Mouse (Mus musculus) left cerebral cortex, postnatal 10 days (tissue): ENCODE data around the gene Mars2. TPM values are rescaled to one million over a fixed set of nuclear protein-coding genes. Genes with fewer than 3 reads are reported as not detected.
A peak's percentile ranks its signal among the peaks of the same experiment; 100 is the strongest.

ENCODE experiments used
- DNase-seq, 2 experiments: peaks; one replicate each; pipeline ENCODE4 v3.0.0; 2021 to 2022; ENCODE audit warnings: low spot score in 2 of 2, mixed read lengths in 1 of 2; ENCODE audit errors: extremely low spot score in 1 of 2
- intact Hi-C: fragments of 180-260 bp; cut with DNase I; formaldehyde crosslinking; loops from one replicate; pipeline ENCODE4 v1.15.1; 2025
- total RNA-seq, 2 experiments: library from RNA; stranded (reverse); gene quantifications; 2 replicates each; pipeline ENCODE4 v1.2.3; 2021

The Mars2 gene
- total RNA-seq = 10 to 100 TPM; 12.6 to 13.6 TPM

DNA sequence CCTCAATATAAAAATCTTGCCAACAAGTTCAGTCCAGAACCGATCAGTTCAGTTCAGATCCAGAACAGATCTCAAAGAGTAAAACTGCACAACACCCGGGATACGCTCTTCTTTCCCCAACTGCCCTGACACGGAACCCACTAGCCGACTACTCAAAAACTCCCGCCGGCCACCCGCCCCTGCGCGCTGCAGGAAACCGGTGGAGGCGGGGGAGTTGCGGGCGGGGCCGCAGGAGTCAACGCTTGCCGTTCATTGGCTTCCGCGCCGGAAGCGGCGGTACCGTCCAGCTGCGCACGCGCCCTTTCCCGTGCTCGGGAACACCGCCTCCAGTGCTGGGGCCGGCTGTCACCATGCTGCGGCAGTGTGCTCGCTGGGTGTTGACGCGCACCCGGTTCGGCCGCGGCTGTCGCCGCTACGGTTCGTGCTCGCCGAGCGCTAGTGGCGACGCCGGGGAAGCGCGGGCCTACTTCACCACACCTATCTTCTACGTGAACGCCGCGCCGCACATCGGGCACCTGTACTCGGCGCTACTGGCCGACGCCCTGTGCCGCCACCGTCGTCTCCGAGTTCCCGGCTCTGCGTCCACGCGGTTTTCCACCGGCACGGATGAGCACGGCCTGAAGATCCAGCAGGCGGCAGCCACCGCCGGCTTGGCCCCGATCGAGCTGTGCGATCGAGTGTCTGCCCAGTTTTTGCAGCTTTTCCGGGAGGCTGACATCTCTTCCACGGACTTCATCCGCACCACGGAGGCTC is at the start of gene Mars2:
Gene Mars2 (plus strand): TSS at position 288 of the 753 bp plus-strand sequence.
- intact Hi-C loops = loop anchor here (2.0 to 10.0 kb wide), 2 partner anchors 78 to 152 kb away; partner anchors contain the start of genes Hspd1 and Hspe1
- peak; percentile 93 to 99 for DNase-seq

DNA sequence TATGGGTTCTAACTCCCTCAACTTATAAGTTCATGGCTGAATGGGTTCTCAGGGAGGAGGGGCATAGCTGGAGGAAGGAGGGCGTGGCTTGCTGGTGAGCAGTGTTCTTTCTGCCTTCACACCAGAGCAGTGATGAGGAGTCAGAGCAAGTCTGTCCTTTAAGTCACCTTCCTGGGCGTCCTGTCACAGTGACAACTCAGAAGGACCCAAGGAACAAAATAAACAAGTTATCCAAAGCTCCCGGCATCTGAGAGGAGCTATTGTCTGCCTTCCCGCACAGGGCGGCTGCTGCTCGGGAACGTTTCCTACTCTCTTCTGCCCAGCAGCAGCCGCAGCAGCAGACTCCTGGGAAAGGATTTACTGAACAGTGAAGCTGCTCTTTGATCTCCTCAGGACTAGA is 45.0 kb upstream of the Mars2 start:
- DNase-seq = no peak
- intact Hi-C loops = no loop called here

DNA sequence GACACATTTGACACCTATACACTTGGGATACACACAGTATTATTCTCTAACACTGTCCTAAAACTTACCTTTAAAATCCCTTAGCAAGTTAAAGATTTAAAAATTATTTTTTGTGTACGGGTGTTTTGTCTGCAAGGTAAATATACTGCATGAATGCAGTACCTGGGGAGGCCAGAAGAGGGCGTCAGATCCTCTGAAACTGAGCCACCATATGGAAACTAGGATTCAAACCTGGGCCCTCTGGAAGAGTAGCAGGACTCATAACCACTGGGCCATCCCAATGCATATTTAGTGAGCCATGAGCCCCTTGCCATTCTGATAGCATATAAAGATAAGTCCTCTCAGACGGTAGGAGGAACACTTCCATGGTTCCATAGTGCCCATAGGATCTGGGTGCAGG is 44.2 kb upstream of the Mars2 start:
- intact Hi-C loops = no loop called here
- no peak for DNase-seq

GRCm38 (mm10) chr1:55193316-55193715 is 43.7 kb upstream of the Mars2 start:
- DNase-seq = peak in 1 of 2 experiments; percentile 86
- intact Hi-C loops = no loop called here

GRCm38 (mm10) chr1:55194064-55194915 is 42.7 kb upstream of the Mars2 start:
- DNase-seq = no peak

GRCm38 (mm10) chr1:55195021-55195420 is 42.0 kb upstream of the Mars2 start:
- intact Hi-C loops = no loop called here
- DNase-seq = no peak

More at GRCm38 (mm10) chr1:55194064-55194915, 42.7 kb upstream of the Mars2 start:
- intact Hi-C loops = no loop called here

- intact Hi-C loops = no loop called here
- no peak for DNase-seq
Measured at GRCm38 (mm10) chr1:55196327-55197003, 40.5 kb upstream of the Mars2 start.

- intact Hi-C loops = no loop called here
- no peak for DNase-seq
Measured at GRCm38 (mm10) chr1:55198719-55199118, 38.3 kb upstream of the Mars2 start.

GRCm38 (mm10) chr1:55201850-55202752 is 34.9 kb upstream of the Mars2 start:
- intact Hi-C loops = no loop called here

DNA sequence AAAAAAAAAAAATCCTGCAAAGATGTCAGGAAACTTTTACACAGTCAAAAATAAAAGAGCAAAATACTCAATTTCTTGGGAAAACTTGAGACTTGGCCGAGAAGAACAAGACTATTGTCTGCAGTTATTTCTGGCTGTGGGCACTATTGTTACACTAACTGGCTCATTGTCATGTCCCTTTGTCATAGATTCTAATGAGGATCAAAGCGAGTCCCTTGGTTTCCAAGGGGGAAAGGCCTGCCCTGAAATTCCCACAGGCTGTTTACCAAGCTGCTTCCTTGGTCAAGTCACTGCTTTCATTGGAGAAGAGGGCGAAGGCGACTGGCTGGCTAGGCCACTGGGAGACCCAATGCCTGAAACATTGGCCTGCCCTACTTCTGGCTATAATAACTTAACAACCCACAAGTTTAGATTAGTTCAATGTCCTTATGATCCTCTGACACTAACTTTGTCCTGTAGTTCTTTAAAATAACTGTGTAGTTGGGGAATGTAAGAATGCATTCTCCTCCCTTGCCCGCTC is 31.1 kb upstream of the Mars2 start:
- no peak for DNase-seq

More at GRCm38 (mm10) chr1:55201850-55202752, 34.9 kb upstream of the Mars2 start:
- peak; percentile 52 to 71 for DNase-seq

DNA sequence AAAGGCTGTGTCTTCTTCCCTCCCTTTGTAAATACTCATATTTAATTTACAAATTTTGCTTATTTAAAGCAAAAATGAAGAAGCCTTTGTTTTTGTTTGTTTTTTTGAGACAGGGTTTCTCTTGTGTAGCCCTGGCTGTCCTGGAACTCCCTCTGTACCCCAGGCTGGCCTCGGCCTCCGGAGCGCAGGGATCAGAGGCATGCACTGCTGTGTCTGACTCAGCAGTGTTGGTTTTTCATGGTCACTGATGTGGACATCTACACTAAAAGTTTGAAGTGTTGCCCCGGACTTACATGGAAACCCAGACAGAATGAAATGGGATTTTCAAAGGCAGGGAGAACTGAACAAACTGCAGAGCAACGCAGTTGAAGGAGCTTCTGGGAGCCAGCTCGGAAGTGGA is 29.4 kb upstream of the Mars2 start:
- DNase-seq = no peak
- intact Hi-C loops = no loop called here

More for the DNA sequence above, 31.1 kb upstream of the Mars2 start:
- intact Hi-C loops = no loop called here

- DNase-seq = no peak
- intact Hi-C loops = no loop called here
Measured at GRCm38 (mm10) chr1:55208500-55209140, 28.4 kb upstream of the Mars2 start.

- DNase-seq = no peak
- intact Hi-C loops = no loop called here
Measured at GRCm38 (mm10) chr1:55210202-55210965, 26.6 kb upstream of the Mars2 start.

GRCm38 (mm10) chr1:55211081-55211480 is 25.9 kb upstream of the Mars2 start:
- intact Hi-C loops = no loop called here
- no peak for DNase-seq

DNA sequence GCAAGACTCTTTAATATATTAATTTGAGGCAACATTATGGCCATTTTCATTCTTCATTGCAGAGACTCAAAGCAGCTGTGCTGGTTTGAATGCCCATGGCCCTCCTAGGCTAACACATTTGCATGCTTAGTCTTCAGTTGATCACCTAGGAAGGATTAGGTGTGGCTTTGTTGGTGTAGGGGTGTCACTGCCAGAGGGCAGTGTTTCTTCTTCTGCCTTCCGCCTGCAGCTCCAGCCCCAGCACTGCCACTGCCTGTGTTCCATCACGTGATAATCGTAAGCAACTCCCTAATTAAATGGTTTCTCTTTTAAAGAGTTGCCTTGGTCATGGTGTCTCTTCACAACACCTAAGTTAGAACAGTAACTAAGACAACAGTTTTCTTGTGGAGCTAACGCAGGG is 24.2 kb upstream of the Mars2 start:
- DNase-seq = no peak
- intact Hi-C loops = no loop called here

GRCm38 (mm10) chr1:55213475-55213874 is 23.5 kb upstream of the Mars2 start:
- intact Hi-C loops = no loop called here

DNA sequence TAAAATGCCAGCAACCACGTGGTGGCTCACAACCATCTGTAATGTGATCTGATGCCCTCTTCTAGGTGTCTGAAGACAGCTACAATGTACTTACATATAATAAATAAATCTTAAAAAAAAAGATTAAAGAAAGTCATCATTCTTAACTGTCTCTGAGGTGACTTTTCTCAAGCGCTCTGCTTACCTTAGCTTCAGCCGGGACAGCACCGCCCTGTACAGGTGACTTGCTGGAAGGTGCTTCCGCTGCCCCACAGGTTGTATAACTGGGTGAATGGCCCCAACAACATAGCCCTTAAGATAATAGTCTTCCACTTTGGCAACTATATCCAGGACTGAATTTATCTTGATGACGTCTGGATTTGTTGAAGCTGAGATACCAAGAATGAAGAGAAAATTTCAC is 23.0 kb upstream of the Mars2 start:
- intact Hi-C loops = no loop called here
- no peak for DNase-seq

More at GRCm38 (mm10) chr1:55213475-55213874, 23.5 kb upstream of the Mars2 start:
- DNase-seq = no peak
